In genomic region chr17:6862040-6862780, GRCm38 (mm10) we compare ENCODE assay signal across 8 mouse cellular contexts.
DNase-seq lines count a peak whose midpoint lies in the region; ATAC-seq lines count a peak whose summit lies in the region.

No protein-coding gene starts in this region.

- H3K4me3 ChIP-seq in heart, embryonic 15.5 days, result peak overlapping the region; percentile 36
- H3K4me3 ChIP-seq in hindbrain, embryonic 10.5 days, result peak overlapping the region; percentile 45
- peak overlapping the region; percentile 29 for H3K4me3 ChIP-seq in liver, embryonic 16.5 days (ENCODE audit: low read depth, low read length)

- no peaks in the 10 kb centered on the region for H3K36me3 ChIP-seq in heart, embryonic 15.5 days
- no peaks in the 10 kb centered on the region for H3K36me3 ChIP-seq in hindbrain, embryonic 10.5 days
- H3K36me3 ChIP-seq in liver, embryonic 16.5 days (ENCODE audit: control insufficient read depth, insufficient read depth), result no peaks in the 10 kb centered on the region

- peak overlapping the region; percentile 67 for H3K4me2 ChIP-seq in heart, embryonic 15.5 days
- peak overlapping the region; percentile 57 for H3K4me2 ChIP-seq in liver, embryonic 16.5 days (ENCODE audit: low read depth, low read length)

- H3K4me1 ChIP-seq in heart, embryonic 15.5 days (replicated peaks), result peaks cover 11% of the 10 kb centered on the region
- H3K4me1 ChIP-seq in hindbrain, embryonic 10.5 days (replicated peaks), result peaks cover 56% of the 10 kb centered on the region
- H3K4me1 ChIP-seq in liver, embryonic 16.5 days (ENCODE audit: control insufficient read depth, low read depth, low read length), result peaks cover 3% of the 10 kb centered on the region

- H3K9me3 ChIP-seq in heart, embryonic 15.5 days (replicated peaks), result no peaks in the 10 kb centered on the region
- no peaks in the 10 kb centered on the region for H3K9me3 ChIP-seq in hindbrain, embryonic 10.5 days
- H3K9me3 ChIP-seq in liver, embryonic 16.5 days (replicated peaks; ENCODE audit: control insufficient read depth, low read length), result no peaks in the 10 kb centered on the region

- DNase-seq in heart, adult 9 months (ENCODE audit: low spot score in 2 of 2), result no peak
- DNase-seq in T-cell, adult 2 months (ENCODE audit: low spot score), result peak; percentile 18
- DNase-seq in hindbrain, embryonic 10.5 days (ENCODE audit: low spot score), result no peak
- DNase-seq in adipocyte (ENCODE audit: low spot score), result no peak

- H3K27ac ChIP-seq in heart, embryonic 15.5 days, result no peak overlapping the region
- peak overlapping the region; percentile 94 for H3K27ac ChIP-seq in hindbrain, embryonic 10.5 days
- no peak overlapping the region for H3K27ac ChIP-seq in liver, embryonic 16.5 days (ENCODE audit: low read length)

- 63% methylated on average over 12 of the region's 12 CpGs for WGBS in heart, embryonic 15.5 days
- WGBS in hindbrain, embryonic 10.5 days, result 45% methylated on average over 12 of the region's 12 CpGs
- 49% methylated on average over 12 of the region's 12 CpGs for WGBS in liver, embryonic 16.5 days (ENCODE audit: insufficient replicate concordance)

- no peak for ATAC-seq in heart, embryonic 15.5 days (replicated peaks; ENCODE audit: insufficient number of reproducible peaks, insufficient read depth, low FRiP score, low read depth)
- no peak for ATAC-seq in liver, embryonic 16.5 days (ENCODE audit: low read depth)
- no peak for ATAC-seq in megakaryocyte-erythroid progenitor cell, adult 5-6 weeks (replicated peaks; ENCODE audit: low FRiP score, low TSS enrichment, poor library complexity, severe bottlenecking)
- no peak for ATAC-seq in granulocyte monocyte progenitor cell, adult 5-6 weeks (replicated peaks; ENCODE audit: poor library complexity, severe bottlenecking)

- peaks cover 12% of the 10 kb centered on the region for H3K27me3 ChIP-seq in heart, embryonic 15.5 days
- H3K27me3 ChIP-seq in hindbrain, embryonic 10.5 days (ENCODE audit: insufficient read depth, poor library complexity, severe bottlenecking), result peaks cover 44% of the 10 kb centered on the region
- H3K27me3 ChIP-seq in liver, embryonic 16.5 days (ENCODE audit: control insufficient read depth, insufficient read depth, low read depth, low read length), result peaks cover 23% of the 10 kb centered on the region

- no peak overlapping the region for H3K9ac ChIP-seq in heart, embryonic 15.5 days
- H3K9ac ChIP-seq in liver, embryonic 16.5 days (ENCODE audit: low read depth, low read length), result no peak overlapping the region; the same call in 1 of the 2 replicates
